Mouse (Mus musculus) small intestine, adult 10 weeks (tissue): ENCODE data around the gene Fmnl3. TPM values are rescaled to one million over a fixed set of nuclear protein-coding genes. Genes with fewer than 3 reads are reported as not detected.

Experiments
- polyA plus RNA-seq: library from polyadenylated mRNA; stranded (reverse); fragments of 350-450 nt; fragmentation: Illumina TruSeq; extraction: RNeasy Lipid Tissue Mini Kit (QIAGEN cat#74804); gene quantifications from one replicate; pipeline ENCODE4 v1.2.3, GENCODE M21; 2014; ENCODE audit warnings: low replicate concordance

The Fmnl3 gene
- polyA plus RNA-seq: 0.48 TPM

GRCm38 (mm10) chr15:99370259-99370691 is at the start of gene Fmnl3:
Gene Fmnl3 (minus strand): TSS chr15:99370482.

DNA sequence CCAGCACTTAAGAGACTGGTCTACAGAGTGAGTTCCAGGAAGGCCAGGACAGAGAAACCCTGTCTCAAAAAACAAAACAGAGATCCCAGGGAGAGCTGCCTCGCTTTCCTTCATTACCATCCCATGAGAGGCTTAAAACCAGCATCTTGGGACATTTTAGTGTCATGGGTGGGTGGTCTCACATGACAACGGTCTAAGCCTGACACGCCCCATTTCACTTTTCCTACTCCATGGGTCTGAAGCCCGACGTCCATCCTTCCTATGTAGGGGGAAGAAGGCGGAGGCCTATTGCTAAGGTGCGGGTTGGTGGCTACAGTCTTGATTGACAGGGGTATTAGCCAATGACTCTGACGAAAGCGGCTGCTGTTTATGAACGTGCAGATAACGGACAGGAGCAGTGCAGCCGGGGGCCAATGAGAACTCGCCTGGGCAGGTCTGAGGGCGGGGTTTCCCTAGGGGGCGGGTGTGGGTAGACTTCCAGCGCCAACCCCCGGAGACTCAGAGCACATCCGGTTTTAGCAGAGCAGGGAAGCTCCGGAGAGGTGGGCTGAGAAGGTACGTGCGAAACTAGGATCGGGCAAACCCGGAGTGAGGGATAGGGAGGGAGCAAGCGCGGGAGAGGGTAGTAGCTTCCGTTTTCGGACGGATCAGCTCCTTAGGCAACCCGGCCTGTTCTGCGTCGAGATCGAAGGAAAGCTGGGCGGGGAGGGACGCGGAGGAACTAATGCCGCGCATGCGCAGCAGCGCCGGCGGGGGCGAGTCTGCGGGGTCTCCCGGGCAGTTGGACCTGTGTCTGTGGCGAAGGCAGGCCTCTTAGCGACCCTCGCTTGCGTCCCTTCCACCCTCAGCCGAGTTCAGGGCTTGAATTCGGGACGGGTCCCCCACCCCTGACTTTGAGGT is 22.5 kb upstream of the Fmnl3 start, which contains the start of gene Tmbim6:
TSS of gene Tmbim6 (plus strand) at position 397 of the 900 bp plus-strand sequence.

GRCm38 (mm10) chr15:99295484-99295981 is 74.7 kb downstream of the Fmnl3 start, which contains the start of gene Fam186b:
Gene Fam186b (minus strand): TSS chr15:99295888.

GRCm38 (mm10) chr15:99294813-99295374 is 75.4 kb downstream of the Fmnl3 start, which contains the start of gene Prpf40b:
Gene Prpf40b (plus strand): TSS chr15:99295087.

Other genes with a start within 250 kb of the Fmnl3 start
- 11.5 TPM for gene Spats2, start 244.6 kb downstream of the Fmnl3 start, polyA plus RNA-seq
- gene Kcnh3, start 145.6 kb downstream of the Fmnl3 start, polyA plus RNA-seq: not detected
- not detected for gene Mcrs1, start 118.5 kb downstream of the Fmnl3 start, polyA plus RNA-seq
- 1.1 TPM for gene Prpf40b, start 75.4 kb downstream of the Fmnl3 start, polyA plus RNA-seq
- not detected for gene Fam186b, start 74.6 kb downstream of the Fmnl3 start, polyA plus RNA-seq
- 500 TPM for gene Tmbim6, start 22.4 kb upstream of the Fmnl3 start, polyA plus RNA-seq
- not detected for gene Nckap5l, start 87.3 kb upstream of the Fmnl3 start, polyA plus RNA-seq
- gene Bcdin3d, start 104.2 kb upstream of the Fmnl3 start, polyA plus RNA-seq: 1.3 TPM
- gene Faim2, start 157.7 kb upstream of the Fmnl3 start, polyA plus RNA-seq: not detected
- gene Aqp2, start 208.6 kb upstream of the Fmnl3 start, polyA plus RNA-seq: not detected
- gene Aqp5, start 220.3 kb upstream of the Fmnl3 start, polyA plus RNA-seq: not detected
- gene Aqp6, start 230.9 kb upstream of the Fmnl3 start, polyA plus RNA-seq: not detected